8 mouse cellular contexts compared by ENCODE assay signal in genomic region chr10:21991351-21991840, GRCm38 (mm10).
DNase-seq lines count a peak whose midpoint lies in the region; ATAC-seq and TF ChIP-seq lines count a peak whose summit lies in the region.

No protein-coding gene starts in this region.

- no peak for TF ChIP-seq EP300 in liver, postnatal 0 days (IDR thresholded peaks at IDR 0.05; ENCODE audit: low read depth)

- no peak for TF ChIP-seq POLR2A in brain, embryonic 14.5 days (IDR thresholded peaks at IDR 0.05; ENCODE audit: borderline replicate concordance, extremely low read depth, insufficient read depth, insufficient read length, poor library complexity, severe bottlenecking)

- H3K36me3 ChIP-seq in forebrain, embryonic 15.5 days: no peaks in the 10 kb centered on the region
- H3K36me3 ChIP-seq in liver, postnatal 0 days (replicated peaks; ENCODE audit: insufficient read depth, low read length): peaks cover 4% of the 10 kb centered on the region

- H3K9me3 ChIP-seq in forebrain, embryonic 15.5 days: no peaks in the 10 kb centered on the region
- no peaks in the 10 kb centered on the region for H3K9me3 ChIP-seq in liver, postnatal 0 days (ENCODE audit: low read length)

- H3K9ac ChIP-seq in forebrain, embryonic 15.5 days (replicated peaks): no peak overlapping the region
- no peak overlapping the region for H3K9ac ChIP-seq in liver, postnatal 0 days (replicated peaks)

- peaks cover 12% of the 10 kb centered on the region for H3K27me3 ChIP-seq in forebrain, embryonic 15.5 days
- peaks cover 4% of the 10 kb centered on the region; the same call in 1 of the 2 replicates for H3K27me3 ChIP-seq in liver, postnatal 0 days (ENCODE audit: insufficient read depth, low read length)

- H3K4me2 ChIP-seq in forebrain, embryonic 15.5 days (replicated peaks): peak overlapping the region; percentile 32
- peak overlapping the region; percentile 81 for H3K4me2 ChIP-seq in liver, postnatal 0 days (ENCODE audit: low read depth, low read length)

- no peak overlapping the region for H3K27ac ChIP-seq in forebrain, embryonic 15.5 days (replicated peaks)
- peak overlapping the region; percentile 97 for H3K27ac ChIP-seq in liver, postnatal 0 days (ENCODE audit: low read depth)

- ATAC-seq in forebrain, embryonic 15.5 days (replicated peaks): no peak
- no peak for ATAC-seq in liver, postnatal 0 days

- 10% methylated on average over 17 of the region's 17 CpGs for WGBS in forebrain, embryonic 15.5 days
- 16% methylated on average over 17 of the region's 17 CpGs for WGBS in liver, postnatal 0 days (ENCODE audit: insufficient replicate concordance)

- H3K4me3 ChIP-seq in forebrain, embryonic 15.5 days: peak overlapping the region; percentile 21; the same call in 1 of the 2 replicates
- H3K4me3 ChIP-seq in liver, postnatal 0 days (ENCODE audit: low read depth, low read length): peak overlapping the region; percentile 64

- H3K4me1 ChIP-seq in forebrain, embryonic 15.5 days: peaks cover 31% of the 10 kb centered on the region
- 0 out of 2 replicates have a peak, but pooled peaks cover 3% of the 10 kb centered on the region for H3K4me1 ChIP-seq in liver, postnatal 0 days (ENCODE audit: insufficient read depth)

- TF ChIP-seq CTCF in brain, embryonic 14.5 days (IDR thresholded peaks at IDR 0.05; ENCODE audit: borderline replicate concordance, extremely low read depth, insufficient read depth, insufficient read length): peak; percentile 68
- TF ChIP-seq CTCF in liver, postnatal 0 days (IDR thresholded peaks at IDR 0.05; ENCODE audit: low read depth): peak; percentile 73

- DNase-seq in B cell, adult 2 months: peak; percentile 66 to 70
- peak; percentile 87 for DNase-seq in brain, embryonic 14.5 days (ENCODE audit: low read depth)
- peak; percentile 87 to 90 for DNase-seq in heart, postnatal 14 days
- DNase-seq in layer of hippocampus, adult 18-20 months (ENCODE audit: low spot score in 2 of 2): peak; percentile 67 to 93
- DNase-seq in liver, postnatal 0 days: peak; percentile 78
- DNase-seq in ovary, postnatal 10 days (ENCODE audit: low spot score): peak; percentile 72
- DNase-seq in thymus, postnatal 25 days: peak; percentile 77

- intact Hi-C loops in heart, postnatal 14 days (cut with DNase I): loop anchor here (5.0 kb wide), 3 partner anchors 69 to 444 kb away; no protein-coding TSS in a partner anchor
